Mouse (Mus musculus) gastrocnemius, postnatal 36 days (tissue): ENCODE measurements around the gene Ntrk2. TPM values are rescaled to one million over a fixed set of nuclear protein-coding genes. Genes with fewer than 3 reads are reported as not detected.
"Not testable (repeated sequence)": the region's sequence is repeated elsewhere in the genome, so short reads cannot be mapped to it uniquely, and the experiment has no call there.

Source experiments
- DNase-seq, 2 experiments: peaks; one replicate each; pipeline ENCODE4 v3.0.0; 2022
- intact Hi-C: fragments of 180-260 bp; cut with DNase I; formaldehyde crosslinking; loops from one replicate; pipeline ENCODE4 v1.15.1; 2025
- total RNA-seq, 2 experiments: library from RNA; stranded (reverse); gene quantifications; 2 replicates each; pipeline ENCODE4 v1.2.3; 2021

Ntrk2 gene
- total RNA-seq, 2 experiments from 2014 or later, result 3.5 to 4.0 TPM

- no peak for DNase-seq
- intact Hi-C loops, result no loop called here
These were observed 285.9 kb downstream of the Ntrk2 start for GRCm38 (mm10) chr13:59092045-59092857.

DNA sequence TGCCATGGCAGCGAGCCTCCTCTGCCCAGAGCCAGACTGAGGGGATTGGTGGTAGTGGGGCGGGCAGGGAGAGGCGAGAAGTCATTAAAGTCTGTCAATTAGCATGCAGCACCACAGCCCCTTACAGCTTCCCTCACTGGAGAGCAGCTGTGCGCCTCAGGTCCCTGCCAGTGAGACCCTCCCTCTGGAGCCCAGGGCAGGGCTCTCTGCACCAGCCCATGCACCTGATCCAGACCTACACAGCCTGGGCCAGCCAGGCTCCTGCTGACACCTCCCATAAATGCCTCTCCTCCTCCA, 286.4 kb downstream of the Ntrk2 start:
- intact Hi-C loops, result no loop called here
- DNase-seq, result no peak

- no peak for DNase-seq
- intact Hi-C loops, result no loop called here
These were observed 288.4 kb downstream of the Ntrk2 start for GRCm38 (mm10) chr13:59094722-59095121.

- intact Hi-C loops, result no loop called here
These were observed 289.5 kb downstream of the Ntrk2 start for GRCm38 (mm10) chr13:59095811-59096391.

DNA sequence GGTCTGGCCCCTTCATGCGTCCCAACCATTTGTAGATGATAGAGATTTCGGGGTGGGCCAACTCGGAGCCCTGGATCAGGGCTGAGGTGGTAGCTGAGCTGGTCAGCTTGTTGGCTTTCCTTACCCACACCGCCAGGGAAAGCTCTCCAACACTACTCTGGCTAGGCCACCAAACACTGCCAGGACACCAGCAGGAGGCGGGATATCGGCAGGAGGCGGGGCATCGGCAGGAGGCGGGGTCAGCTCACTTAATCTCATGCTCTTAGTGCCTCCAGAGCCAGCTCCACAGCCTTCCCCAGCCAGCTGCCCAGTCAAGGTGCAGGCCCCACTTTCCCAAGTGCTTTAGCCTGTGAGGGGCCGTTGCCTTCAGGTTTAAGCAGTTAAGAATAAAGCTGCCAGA, 293.7 kb downstream of the Ntrk2 start:
- intact Hi-C loops, result no loop called here
- no peak for DNase-seq

More at GRCm38 (mm10) chr13:59095811-59096391, 289.5 kb downstream of the Ntrk2 start:
- no peak for DNase-seq

DNA sequence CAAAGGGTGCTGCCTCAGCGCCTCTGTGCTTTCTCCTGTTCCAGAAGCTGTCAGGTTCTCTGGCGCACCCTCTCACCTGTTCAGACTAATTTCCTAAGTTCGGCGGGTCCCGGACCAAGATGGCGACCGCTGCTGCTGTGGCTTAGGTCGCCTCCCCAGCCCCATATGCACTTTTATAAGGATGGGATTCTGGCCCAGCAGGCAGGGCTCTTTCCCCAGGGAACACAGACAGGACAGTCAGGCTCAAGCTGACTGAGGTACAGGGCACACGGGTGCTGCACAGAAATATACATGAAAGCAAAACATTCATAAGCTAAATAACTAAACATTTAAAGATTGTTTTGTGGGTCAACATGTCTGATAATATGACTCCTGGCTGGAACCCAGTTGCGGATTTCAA, 301.4 kb downstream of the Ntrk2 start:
- intact Hi-C loops, DNase-seq: not testable (repeated sequence)

DNA sequence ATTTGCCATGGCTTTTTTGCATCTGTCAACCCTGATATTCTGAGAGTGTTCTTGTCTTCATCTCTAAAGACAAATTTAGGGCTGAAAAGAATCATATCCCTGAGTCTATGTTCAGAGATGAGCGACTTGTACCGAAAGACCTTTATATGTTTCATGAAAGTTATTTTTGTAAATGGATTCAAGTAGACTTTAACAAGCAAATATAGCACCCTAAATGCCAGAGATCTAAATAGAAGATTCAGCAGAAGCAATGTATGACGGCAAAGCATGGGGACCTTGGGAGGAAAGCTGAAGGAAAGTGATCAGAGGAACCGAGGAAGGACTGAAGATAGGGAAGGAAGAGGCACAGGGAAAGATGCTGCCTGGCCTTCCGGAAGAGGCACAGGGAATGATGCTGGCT, 303.7 kb downstream of the Ntrk2 start:
- DNase-seq, result no peak
- intact Hi-C loops, result no loop called here

GRCm38 (mm10) chr13:59114684-59115083, 308.3 kb downstream of the Ntrk2 start:
- DNase-seq, result no peak
- intact Hi-C loops, result no loop called here

DNA sequence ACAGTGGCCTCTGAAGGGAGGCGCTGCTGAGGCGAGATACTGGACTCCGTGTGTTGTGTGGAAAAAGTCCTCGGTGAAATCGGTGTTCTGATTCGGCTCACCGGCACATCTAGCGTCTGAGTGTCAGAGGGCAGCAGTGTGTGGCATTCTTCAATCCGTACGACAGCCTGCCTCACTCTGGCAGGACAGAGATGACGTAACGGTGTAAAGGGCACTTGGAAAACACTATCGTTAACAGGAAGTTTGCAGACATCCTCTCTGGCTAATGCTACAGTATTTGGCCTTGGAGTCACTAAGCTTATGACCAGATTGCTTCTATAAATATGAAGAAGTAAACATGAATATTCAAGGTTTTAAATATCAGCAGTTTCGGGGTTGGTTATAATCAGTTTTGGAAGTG, 309.2 kb downstream of the Ntrk2 start:
- no peak for DNase-seq
- intact Hi-C loops, result no loop called here

GRCm38 (mm10) chr13:59117233-59117632, 310.9 kb downstream of the Ntrk2 start:
- intact Hi-C loops, result no loop called here
- no peak for DNase-seq

DNA sequence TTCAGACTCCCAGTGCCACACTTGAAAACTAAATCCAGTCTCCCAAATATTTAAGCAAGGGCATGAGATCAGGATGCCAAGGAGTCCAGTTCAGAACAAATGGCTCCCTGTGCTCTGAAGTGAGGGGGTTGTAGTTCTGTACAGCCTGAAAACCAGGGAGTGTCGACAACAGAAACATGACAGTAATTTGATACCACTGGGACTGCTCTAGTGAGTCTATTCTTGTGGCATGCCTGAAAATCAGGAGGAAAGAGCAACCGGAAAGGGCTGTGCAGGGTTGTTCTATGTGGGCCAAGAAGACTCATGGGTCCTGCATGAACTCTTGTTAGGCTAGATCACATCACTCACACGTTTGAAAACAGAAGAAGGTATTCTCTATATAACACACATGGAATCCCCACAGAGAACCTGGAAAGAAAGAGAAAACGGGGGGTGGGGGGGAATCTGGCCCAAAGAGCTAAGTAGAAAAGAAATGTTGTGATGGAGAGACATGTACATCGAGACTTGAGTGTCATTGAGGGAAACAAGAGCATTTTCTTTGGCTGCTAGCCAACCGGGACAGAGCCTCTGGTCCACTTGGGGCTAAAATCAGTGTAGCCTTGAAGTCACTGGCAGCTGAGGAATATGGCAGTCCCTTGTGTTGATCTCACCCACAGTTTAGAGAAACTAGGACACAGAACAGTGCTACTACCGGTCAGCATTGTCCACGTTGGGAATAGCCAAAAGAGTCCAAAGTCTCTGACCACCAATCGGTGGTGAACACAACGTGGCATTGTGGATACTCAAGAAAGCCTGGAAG, 313.4 kb downstream of the Ntrk2 start:
- DNase-seq, result no peak
- intact Hi-C loops, result no loop called here

DNA sequence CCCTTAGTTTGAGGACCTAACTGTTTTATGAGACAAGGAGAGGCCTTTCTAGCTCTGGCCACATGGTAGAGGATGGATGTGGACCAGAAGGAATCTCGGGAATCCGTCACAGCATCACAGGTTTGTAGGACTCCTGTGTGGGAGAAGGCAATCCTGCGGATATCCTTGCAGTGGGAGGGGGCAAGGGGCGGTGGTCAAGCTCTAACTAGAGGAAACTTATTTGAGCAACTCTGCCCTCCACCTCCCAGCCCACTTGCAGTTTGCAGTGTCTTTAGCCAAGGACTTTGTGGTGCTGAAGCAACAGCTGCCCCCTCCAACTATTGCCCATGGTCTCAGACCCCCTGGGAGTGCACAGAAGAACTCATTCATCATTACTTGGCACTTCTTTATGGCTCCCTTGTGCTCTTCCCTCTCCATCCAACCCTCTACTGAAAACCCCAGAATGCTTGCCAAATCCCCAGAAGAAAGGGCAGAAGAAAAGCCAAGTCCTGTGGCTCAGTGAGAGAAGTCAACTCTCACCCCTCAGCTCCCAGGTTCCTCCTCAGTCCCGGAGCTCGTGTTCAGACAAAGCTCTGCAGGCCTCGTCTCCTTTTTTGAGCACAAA, 336.9 kb downstream of the Ntrk2 start:
- no peak for DNase-seq
- intact Hi-C loops, result no loop called here

DNA sequence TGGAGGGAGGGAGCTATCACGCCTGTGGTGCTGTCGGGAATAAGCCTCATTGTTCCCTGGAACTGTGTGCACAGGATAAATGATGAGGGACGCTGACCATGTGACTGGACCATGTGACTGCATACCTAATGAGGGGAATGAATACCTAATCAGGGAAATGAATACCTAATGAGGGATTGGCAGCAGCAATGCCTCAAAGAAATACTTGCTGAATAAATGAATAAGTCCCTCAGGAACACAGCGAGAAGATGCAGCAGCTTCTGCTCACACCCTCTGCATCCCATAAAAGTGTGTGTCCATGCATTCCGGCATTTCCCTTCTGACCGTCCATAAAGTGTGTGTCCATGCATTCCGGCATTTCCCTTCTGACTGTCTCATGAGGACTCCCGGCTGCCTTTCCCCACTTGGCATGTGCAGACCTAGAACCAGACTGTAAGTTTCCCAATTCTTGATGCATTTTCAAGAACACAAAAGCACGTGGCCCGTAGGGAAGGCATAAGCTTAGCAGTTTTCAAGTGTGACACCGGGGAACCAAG, 338.0 kb downstream of the Ntrk2 start:
- intact Hi-C loops, result no loop called here
- no peak for DNase-seq

DNA sequence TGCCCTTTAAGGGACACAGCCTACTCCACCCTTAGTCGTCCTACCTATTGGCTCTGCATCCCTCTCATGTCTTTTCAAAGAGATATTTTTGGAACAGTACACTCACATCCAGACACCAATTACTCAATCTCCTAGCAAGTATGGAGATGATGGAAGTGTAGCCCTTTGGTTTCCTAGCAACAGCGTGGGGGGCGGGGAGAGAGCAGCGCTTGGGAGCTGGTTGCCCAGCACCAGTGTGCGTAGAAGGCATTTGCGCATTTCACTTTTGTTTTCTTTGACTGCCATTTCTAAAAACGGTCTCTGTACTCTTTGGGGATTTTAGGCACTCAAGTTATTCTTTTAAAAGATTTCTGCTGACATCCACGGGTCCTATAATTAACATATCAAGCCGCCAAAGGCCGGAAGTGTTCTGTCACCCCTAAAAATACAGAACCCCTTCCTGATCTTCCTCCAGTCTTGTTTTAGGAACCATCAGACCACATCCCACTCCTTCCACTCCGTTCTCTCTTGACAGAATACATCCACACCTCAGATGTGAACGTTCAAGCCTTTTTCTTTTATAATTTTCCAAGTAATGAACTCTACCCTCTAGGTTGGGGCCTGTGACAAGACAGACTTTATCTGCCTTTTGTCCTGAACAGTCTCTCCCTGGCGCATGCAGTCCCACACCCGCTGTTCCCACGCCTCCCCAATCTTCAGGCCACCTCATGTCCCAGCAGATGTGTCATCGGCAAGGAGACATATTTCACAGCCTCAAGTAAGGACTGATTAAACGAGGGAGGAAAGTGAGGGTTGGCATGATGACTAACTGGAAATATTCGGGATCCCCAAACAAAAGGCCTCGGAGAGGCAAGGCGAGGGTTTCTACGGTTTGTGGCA, 339.5 kb downstream of the Ntrk2 start:
- DNase-seq, result peak in 1 of 2 experiments; percentile 19
- intact Hi-C loops, result no loop called here

- DNase-seq, result no peak
These were observed 340.2 kb downstream of the Ntrk2 start for GRCm38 (mm10) chr13:59146616-59147015.

GRCm38 (mm10) chr13:59147976-59148375, 341.6 kb downstream of the Ntrk2 start:
- intact Hi-C loops, result no loop called here
- no peak for DNase-seq

More at GRCm38 (mm10) chr13:59146616-59147015, 340.2 kb downstream of the Ntrk2 start:
- intact Hi-C loops, result no loop called here

- DNase-seq, result no peak
- intact Hi-C loops, result no loop called here
These were observed 342.4 kb downstream of the Ntrk2 start for GRCm38 (mm10) chr13:59148793-59149192.

DNA sequence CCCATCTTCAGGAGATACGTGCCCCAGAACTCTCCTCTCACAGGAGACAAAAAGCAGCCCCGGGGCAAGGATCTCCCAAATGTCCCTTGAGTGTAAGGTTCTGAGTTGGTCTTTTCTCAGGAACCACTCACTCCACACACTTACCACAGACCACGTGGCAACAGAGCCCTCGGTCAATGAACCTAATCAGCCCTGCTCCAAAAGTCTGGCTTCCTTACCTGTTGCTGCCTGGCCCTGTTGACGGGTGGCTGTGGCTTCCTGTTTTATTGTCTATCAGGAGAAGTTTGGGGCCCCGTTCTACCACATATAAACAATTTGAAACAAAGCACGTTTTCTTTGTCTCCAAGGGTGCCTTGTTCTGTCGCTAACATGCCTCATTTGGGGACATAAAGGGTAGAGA, 357.6 kb downstream of the Ntrk2 start:
- no peak for DNase-seq
- intact Hi-C loops, result no loop called here

DNA sequence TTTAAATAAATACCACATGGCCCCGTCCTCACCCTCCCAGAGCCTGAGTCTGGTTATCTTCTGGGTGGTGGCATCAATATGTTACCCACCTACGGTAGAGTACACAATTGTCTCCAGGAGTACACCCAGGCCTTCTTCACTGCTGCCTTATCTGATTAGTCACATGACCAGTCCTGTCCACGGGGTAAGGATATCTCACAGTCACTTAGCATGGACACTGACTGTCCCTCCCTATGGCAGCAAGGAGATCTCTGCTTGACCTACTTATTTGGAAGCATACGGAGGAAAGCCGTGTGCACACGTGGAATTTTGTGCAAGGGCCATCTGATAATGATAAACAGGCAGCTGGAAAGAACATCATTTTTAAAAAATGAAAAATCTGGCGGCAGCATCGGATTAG, 367.5 kb downstream of the Ntrk2 start:
- DNase-seq, result no peak

GRCm38 (mm10) chr13:59176021-59176420, 369.7 kb downstream of the Ntrk2 start:
- intact Hi-C loops, result no loop called here
- no peak for DNase-seq

More for the DNA sequence above, 367.5 kb downstream of the Ntrk2 start:
- intact Hi-C loops, result no loop called here
